Mouse (Mus musculus) lung, postnatal 36 days (tissue): ENCODE measurements around the gene C5ar1.
"Not testable (repeated sequence)": the region's sequence is repeated elsewhere in the genome, so short reads cannot be mapped to it uniquely, and the experiment has no call there.

Experiments
- DNase-seq: peaks from one replicate; pipeline ENCODE4 v3.0.0; 2022; ENCODE audit warnings: mixed read lengths

The C5ar1 gene

DNA sequence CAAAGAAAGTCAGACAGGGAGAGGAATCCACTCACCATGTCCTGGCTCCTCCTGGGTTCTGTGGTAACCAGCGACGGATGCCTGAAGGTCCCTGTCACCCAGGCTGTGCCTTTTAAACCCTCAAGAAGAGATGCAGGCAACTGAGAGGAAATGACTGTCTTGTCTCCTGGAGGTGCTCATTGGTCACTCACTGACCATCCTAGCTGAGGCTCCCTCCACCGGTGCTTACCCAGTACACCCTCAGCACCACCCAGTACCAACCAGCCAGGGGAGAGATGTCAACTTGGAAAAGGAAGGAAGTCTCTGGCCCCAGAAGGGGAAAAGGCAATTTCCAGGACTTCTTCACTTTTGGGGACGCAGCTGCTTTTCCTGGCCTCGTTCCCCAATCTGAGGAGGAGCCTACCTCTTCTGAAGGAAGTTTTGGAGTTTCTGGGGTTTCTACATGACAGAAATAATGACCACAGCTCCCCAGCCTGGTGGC is at the start of gene C5ar1:
Gene C5ar1 (minus strand): TSS at position 431 of the 481 bp plus-strand sequence.
- DNase-seq, result peak; percentile 53

GRCm38 (mm10) chr7:16308555-16309317 is 49.4 kb upstream of the C5ar1 start:
- DNase-seq, result no peak

DNA sequence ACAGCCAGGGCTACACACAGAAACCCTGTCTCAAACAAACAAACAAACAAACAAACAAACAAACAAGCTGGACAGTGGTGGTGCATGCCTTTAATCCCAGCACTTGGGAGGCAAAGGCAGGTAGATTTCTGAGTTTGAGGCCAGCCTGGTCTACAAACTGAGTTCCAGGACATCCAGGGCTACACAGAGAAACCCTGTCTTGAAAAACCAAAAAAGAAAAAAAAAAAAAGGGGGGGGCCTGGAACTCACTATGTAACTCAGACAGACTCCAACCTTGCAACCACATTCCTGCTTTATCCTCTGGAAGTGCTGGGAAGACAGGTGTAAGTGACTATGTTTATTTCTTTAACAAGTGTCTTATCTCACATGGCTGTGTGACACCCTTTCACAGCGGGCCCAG is 48.8 kb upstream of the C5ar1 start, which contains the start of gene Bbc3:
Gene Bbc3 (plus strand): TSS at position 301 of the 400 bp plus-strand sequence.
- DNase-seq, result not testable (repeated sequence)

- not testable (repeated sequence) for DNase-seq
Observed at GRCm38 (mm10) chr7:16307141-16307540, 47.8 kb upstream of the C5ar1 start.

DNA sequence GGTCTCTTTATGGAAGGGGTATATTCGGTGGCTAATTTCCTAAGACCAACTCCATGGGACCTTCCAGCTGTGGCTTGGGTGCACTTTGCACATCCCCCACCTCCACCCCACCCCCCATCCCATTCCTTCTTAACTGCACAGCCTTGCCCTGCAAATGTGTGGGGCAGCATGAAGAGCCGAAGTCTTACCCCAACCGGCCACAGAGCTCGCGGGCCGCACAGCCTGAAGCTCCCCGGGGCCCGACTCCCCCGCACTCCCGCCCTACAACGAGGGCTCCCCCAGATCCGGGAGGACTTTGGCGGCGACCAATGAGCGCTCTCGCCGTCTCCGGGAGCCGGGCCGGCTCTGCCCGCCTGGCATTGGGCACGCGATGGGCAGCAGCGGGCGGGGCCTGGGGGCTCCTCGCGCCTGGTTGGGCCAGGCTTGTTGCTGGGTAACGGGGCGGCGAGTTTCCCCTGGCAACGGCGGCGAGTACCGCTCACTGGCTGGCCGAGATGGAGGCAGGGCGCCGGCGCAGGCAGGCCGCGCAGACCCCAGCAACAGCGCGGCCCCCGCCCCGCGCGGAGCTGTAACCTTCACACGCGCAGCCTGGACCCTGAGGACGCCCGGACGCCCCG is 40.2 kb upstream of the C5ar1 start:
- peak; percentile 94 for DNase-seq

- no peak for DNase-seq
Observed at GRCm38 (mm10) chr7:16298927-16299326, 39.6 kb upstream of the C5ar1 start.

GRCm38 (mm10) chr7:16297616-16298015 is 38.3 kb upstream of the C5ar1 start:
- no peak for DNase-seq

DNA sequence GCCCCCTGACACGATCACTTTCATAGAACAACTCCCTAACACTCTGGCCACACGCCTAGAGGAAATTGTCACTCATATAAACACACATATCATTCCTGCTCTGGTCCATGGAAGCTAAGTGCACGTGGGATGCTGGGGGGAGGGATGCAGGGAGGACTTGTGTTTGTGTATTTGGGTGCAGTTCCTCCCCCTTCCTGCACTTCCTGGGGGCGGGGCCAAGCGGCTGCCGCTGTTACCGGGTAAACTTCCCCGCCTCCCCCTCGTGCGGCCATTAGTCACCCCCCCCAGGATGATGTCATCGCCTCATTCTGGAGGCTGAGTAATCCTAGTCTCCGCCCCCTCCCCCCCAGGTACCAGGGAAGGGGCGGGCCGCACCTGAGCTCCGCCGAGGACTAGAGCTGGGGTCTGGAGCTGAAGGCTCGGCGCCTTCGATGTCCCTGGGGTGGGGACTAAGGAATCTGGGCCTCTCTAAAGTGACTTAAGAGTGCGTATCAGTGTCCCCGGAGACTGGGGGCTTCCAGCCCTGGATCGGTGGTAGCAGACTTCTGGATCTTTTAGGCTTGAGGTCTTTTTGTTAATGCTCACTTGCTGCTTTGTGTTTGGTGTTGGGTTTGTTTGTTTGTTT is 37.5 kb upstream of the C5ar1 start:
- peak; percentile 97 for DNase-seq

DNA sequence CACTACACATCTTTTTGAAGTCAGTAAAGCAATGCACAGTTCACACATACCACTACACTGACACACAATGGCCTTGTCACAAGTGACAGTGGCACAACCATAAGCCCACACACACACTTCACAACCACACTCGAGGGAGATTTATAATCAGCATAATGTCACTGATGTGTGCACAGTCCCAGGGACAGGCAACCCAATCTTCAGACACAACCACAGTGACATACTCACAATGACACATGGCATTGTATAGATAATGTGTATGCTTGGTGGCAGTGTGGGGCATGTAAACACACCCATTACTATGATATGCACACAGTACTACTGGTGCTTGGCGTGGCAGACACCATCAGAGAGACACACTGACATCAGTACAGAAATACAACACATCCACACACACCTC is 36.8 kb upstream of the C5ar1 start:
- no peak for DNase-seq

DNA sequence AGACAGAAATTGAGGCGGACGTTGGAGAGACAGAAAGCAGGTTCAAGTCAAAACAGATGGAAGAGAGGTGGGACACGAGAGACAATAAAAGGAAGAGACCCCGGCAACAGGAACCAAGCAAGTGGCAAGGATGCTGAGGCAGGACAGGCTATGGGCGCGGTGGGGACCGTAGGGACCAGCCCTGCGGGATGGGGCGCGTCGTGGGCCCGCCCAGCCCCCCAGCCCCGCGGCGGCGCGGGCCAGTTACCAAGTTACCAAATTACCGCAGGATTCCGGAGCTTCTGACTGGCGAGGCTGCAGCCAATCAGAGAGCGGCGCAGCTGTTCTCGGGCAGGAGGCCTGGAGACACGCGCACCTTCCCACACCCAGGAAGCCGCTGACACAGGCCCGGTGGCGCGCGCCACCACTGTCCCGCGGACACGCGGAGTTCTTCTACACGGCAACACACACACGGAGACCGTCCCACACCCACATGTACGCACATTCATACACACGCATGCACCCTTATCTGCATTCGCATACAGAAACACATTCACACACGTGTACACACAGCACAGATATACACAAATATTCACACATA is 36.1 kb upstream of the C5ar1 start:
- peak; percentile 91 for DNase-seq

GRCm38 (mm10) chr7:16294837-16295236 is 35.5 kb upstream of the C5ar1 start:
- peak; percentile 97 for DNase-seq

- DNase-seq, result peak; percentile 75
Observed at GRCm38 (mm10) chr7:16294346-16294745, 35.0 kb upstream of the C5ar1 start.

- DNase-seq, result no peak
Observed at GRCm38 (mm10) chr7:16287791-16288190, 28.5 kb upstream of the C5ar1 start.

DNA sequence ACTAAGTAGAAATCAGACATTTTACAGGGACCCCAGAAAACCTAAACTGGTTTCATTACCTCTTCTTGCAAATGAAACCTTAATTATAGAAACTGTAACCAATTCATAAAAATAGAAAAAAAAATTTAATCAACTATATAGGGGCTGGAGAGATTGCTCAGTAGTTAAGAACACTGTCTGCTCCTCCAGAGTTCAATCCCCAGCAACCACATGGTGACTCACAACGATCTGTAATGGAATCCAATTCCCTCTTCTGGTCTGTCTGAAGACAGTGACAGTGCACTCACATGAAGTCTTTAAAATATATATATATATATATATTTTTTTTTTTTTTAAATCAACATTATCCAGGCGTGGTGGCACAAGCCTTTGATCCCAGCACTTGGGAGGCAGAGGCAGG is 27.7 kb upstream of the C5ar1 start:
- DNase-seq, result no peak

GRCm38 (mm10) chr7:16286026-16286961 is 27.0 kb upstream of the C5ar1 start, which contains the start of gene Ccdc9:
Ccdc9 (minus strand) TSS chr7:16286795.
- DNase-seq, result peak; percentile 100

- DNase-seq, result peak; percentile 89
Observed at GRCm38 (mm10) chr7:16285450-16286025, 26.2 kb upstream of the C5ar1 start.

GRCm38 (mm10) chr7:16284904-16285303 is 25.6 kb upstream of the C5ar1 start:
- no peak for DNase-seq

GRCm38 (mm10) chr7:16284001-16284400 is 24.7 kb upstream of the C5ar1 start:
- no peak for DNase-seq

DNA sequence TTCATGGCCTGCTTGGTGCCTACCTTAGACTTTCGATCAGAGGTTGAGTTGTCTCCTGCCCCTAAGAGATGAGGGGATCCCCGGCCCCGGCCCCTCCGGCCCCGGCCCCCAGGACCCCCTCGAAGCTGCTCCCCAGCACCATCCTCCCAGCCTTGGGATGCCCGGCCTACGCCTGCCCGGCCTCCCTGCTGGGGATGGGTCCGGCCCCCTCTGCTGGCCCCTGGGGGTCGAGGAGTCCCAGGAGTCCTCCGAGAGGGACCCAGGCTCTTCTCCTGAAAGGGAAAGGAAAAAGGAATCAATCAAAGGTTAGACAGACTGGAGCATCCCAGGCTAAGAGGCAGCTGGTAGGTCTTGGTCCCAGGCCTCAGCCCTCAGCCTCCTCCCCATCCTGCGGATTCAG is 23.0 kb upstream of the C5ar1 start:
- no peak for DNase-seq

GRCm38 (mm10) chr7:16280721-16281120 is 21.4 kb upstream of the C5ar1 start:
- DNase-seq, result no peak
